Mouse (Mus musculus) adrenal gland, postnatal 0 days (tissue): ENCODE measurements around the gene Dynlt1b. TPM values are rescaled to one million over a fixed set of nuclear protein-coding genes. Genes with fewer than 3 reads are reported as not detected.

ENCODE experiments used
- polyA plus RNA-seq: library from polyadenylated mRNA; unstranded; fragments of >200 nt; fragmentation: Nextera tagmentation; extraction: Ambion mirVana; gene quantifications from 2 replicates; pipeline ENCODE4 v1.2.1, GENCODE M21; 2015

Dynlt1b gene
- 1,331 and 1,614 TPM in 2 replicates for polyA plus RNA-seq

DNA sequence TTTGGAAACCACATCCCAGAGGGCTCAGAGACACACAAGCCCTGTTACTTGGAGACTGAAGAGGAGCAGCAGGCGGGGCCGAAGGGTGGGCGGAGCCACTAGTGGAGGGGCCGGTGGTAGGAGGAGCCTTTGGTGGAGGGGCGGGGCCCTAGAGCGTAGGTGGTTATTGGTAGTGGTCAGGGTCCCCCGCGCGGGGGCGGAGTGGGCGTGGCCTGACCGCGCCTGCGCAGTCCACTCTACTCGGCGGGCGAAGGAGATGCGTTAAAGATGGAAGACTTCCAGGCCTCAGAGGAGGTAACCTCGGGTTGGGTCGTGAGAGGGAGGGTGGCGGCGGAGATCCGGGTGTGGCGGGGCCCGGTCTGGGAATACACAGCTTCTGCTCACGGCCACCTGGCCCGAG lies at the start of gene Dynlt1b:
Gene Dynlt1b, plus strand, starts transcription at position 168 of the 400 bp plus-strand sequence.

Other genes starting within 250 kb of the Dynlt1b start
- 14.4 and 19.5 TPM in 2 replicates for gene Tmem181a, start 173.3 kb upstream of the Dynlt1b start, polyA plus RNA-seq
- 14.3 and 19.2 TPM in 2 replicates for gene Dynlt1a, start 112.6 kb upstream of the Dynlt1b start, polyA plus RNA-seq
- 16.8 and 29.0 TPM in 2 replicates for gene Dynlt1c, start 171.6 kb downstream of the Dynlt1b start, polyA plus RNA-seq
- 332 and 402 TPM in 2 replicates for gene Dynlt1f, start 225.8 kb downstream of the Dynlt1b start, polyA plus RNA-seq
- 0.11 TPM in 1 of 2 replicates, not detected in the other for gene Sytl3, start 229.0 kb downstream of the Dynlt1b start, polyA plus RNA-seq